Mouse (Mus musculus) liver (tissue): ENCODE data around the gene Glyctk.
"Not testable (repeated sequence)": the region's sequence is repeated elsewhere in the genome, so short reads cannot be mapped to it uniquely, and the experiment has no call there.

Experiments
- DNase-seq: peaks from one replicate; pipeline ENCODE4 v3.0.0-alpha.2; 2020; ENCODE audit warnings: mixed read lengths

Gene Glyctk

GRCm38 (mm10) chr9:106175552-106176200, 17.7 kb upstream of the Glyctk start:
- DNase-seq = no peak

GRCm38 (mm10) chr9:106173363-106173762, 15.4 kb upstream of the Glyctk start:
- DNase-seq = no peak

GRCm38 (mm10) chr9:106172527-106172926, 14.6 kb upstream of the Glyctk start:
- no peak for DNase-seq

- DNase-seq = peak; percentile 61
Measured at GRCm38 (mm10) chr9:106171346-106172158, 13.6 kb upstream of the Glyctk start.

- peak; percentile 97 for DNase-seq
Measured at GRCm38 (mm10) chr9:106170556-106171345, 12.8 kb upstream of the Glyctk start, which contains the start of gene Wdr82. Gene Wdr82, plus strand, starts transcription at chr9:106170928.

- DNase-seq = no peak
Measured at GRCm38 (mm10) chr9:106169917-106170316, 12.0 kb upstream of the Glyctk start.

- not testable (repeated sequence) for DNase-seq
Measured at GRCm38 (mm10) chr9:106169006-106169405, 11.1 kb upstream of the Glyctk start.

GRCm38 (mm10) chr9:106167703-106168102, 9.8 kb upstream of the Glyctk start:
- no peak for DNase-seq

- DNase-seq = no peak
Measured at GRCm38 (mm10) chr9:106167241-106167640, 9.3 kb upstream of the Glyctk start.

GRCm38 (mm10) chr9:106166709-106167108, 8.8 kb upstream of the Glyctk start:
- no peak for DNase-seq

- no peak for DNase-seq
Measured at GRCm38 (mm10) chr9:106160426-106160825, 2.5 kb upstream of the Glyctk start.

GRCm38 (mm10) chr9:106159784-106160301, 1.9 kb upstream of the Glyctk start:
- DNase-seq = peak; percentile 90

GRCm38 (mm10) chr9:106159237-106159636, 1.3 kb upstream of the Glyctk start:
- no peak for DNase-seq

- no peak for DNase-seq
Measured at GRCm38 (mm10) chr9:106157623-106157925, 364 bp downstream of the Glyctk start.

GRCm38 (mm10) chr9:106156921-106157622, 866 bp downstream of the Glyctk start:
- no peak for DNase-seq

GRCm38 (mm10) chr9:106156419-106156818, 1.5 kb downstream of the Glyctk start:
- peak; percentile 61 for DNase-seq

GRCm38 (mm10) chr9:106154106-106154505, 3.8 kb downstream of the Glyctk start:
- no peak for DNase-seq

GRCm38 (mm10) chr9:106149399-106149754, 8.6 kb downstream of the Glyctk start:
- no peak for DNase-seq

GRCm38 (mm10) chr9:106148541-106149398, 9.2 kb downstream of the Glyctk start:
- DNase-seq = no peak

- DNase-seq = no peak
Measured at GRCm38 (mm10) chr9:106147851-106148431, 10.0 kb downstream of the Glyctk start.

- no peak for DNase-seq
Measured at GRCm38 (mm10) chr9:106147281-106147680, 10.7 kb downstream of the Glyctk start.
